Mouse (Mus musculus): ENCODE results near the gene Bbs4.

Gene Bbs4

DNA sequence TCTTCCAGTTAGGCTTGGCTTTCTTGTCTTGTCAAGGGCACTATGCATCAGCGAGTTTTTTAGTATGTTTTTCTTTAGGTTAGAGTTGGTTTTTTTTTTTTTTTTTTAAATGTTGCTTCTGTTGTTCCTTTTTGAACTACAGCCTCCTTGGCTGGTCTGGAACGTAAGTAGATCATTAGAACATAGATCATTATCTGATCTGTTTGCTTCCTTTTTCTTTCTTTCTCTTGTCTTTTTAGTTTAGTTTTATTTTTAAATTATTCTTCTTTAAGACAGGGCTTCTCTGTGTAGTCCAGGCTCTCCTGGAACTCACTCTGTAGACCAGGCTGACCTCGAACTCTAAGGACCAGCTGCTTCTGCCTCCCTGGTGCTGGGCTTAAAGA, 60.8 kb downstream of the Bbs4 start:
- no peak for DNase-seq (ENCODE audit: low spot score in 2 of 2)

DNA sequence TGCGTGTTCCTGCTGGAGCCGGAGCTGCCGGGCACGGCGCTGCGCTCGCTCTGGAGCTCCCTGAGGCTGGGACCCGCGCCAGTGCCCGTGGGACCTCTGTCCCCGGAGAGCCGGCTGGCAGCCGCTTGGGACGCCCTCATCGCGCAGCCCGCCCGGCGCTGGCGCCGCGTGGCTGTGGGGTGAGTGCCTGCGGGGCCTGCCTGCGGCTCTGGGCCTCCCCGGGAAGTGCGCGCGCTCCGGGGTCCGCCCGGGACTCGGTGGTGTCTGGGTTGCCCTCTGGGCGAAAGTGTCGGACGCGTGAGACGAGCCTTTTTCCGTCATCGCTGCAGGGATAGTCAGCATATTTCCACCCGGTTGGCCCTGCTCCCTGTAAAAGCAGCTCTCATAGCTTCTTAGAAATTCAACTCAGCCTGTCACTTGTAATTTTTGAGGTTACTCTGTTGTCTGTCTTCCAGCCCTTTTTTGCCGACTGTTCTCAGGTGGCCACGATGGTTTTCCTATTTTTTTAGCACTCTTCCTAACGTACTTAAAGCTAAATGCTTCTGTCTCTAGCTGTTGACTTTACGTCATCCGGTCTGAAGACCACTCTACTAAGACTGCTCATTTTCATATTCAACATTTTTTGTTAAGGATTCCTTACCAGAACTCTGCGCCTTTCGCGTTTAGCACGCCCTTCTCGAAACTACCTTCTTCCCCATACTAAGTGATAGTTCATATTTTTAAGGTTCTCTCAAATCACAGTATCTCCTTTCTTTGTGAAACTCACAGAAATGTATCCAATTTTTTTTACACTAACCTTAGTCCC, 61.4 kb downstream of the Bbs4 start:
- DNase-seq (ENCODE audit: low spot score in 2 of 2), result no peak

DNA sequence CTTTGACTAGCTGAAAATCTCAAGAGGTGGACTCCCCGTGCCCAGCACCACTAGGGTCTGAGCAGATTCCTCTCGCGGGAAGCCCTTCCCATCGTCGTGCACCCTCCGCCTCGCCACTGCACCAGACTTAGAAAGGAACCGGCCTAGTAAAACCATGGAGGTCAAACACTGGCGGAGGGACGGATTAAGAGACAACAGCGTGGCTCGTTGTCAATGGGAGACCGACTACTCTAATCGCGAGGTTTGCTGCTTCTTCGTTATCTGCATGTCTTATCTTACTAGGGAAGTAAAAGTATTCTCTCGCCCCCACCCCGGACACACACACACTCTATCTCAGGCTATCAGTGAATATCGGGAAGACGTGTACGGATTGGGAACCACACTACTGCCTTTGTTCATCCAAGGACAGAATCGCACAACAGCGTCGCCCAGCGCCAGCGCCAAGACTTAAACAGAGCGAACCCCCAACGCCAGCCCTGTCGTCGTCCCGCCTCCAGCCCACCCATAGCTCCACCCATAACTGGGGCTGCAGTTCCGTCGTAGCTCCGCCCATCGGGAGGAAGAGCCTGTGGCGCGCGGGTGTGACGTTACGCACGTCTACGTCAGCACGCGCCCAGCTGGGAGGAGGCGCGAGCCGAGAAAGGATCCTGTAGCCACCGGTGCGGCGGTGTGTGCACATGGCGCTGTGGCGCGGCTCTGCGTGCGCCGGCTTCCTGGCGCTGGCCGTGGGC, 62.2 kb downstream of the Bbs4 start, which contains the start of gene Adpgk:
Adpgk (plus strand) TSS at position 602 of the 731 bp plus-strand sequence.
- DNase-seq (ENCODE audit: low spot score in 2 of 2), result peak; percentile 97 to 99

DNA sequence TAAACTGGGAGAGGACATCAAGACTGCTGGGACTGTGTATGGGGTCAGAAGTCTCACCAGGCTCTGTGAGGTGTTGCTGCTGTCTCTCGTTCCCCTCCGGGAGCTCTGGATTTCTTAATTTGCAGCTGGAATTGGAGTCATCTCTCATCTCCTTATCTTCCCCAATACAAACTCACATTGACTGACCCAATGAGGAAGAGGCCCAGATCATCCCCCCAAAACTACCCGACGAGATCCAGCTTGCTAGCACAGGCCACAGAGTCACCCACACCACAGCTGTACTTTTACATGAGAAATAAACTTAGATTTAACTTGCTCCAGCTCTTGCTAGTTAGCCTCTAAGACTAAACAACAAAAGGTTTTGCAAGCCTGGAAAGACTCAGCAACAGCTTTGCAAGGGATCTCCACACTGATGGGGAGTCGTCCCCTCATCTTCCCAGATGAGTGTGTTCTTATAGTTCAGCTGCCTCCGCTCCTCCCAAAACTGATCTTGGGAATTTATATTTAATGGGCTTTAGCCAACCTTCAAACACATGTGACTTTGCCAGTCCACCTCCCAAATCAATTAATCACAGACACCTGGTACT, 63.7 kb downstream of the Bbs4 start:
- no peak for DNase-seq (ENCODE audit: low spot score in 2 of 2)

DNA sequence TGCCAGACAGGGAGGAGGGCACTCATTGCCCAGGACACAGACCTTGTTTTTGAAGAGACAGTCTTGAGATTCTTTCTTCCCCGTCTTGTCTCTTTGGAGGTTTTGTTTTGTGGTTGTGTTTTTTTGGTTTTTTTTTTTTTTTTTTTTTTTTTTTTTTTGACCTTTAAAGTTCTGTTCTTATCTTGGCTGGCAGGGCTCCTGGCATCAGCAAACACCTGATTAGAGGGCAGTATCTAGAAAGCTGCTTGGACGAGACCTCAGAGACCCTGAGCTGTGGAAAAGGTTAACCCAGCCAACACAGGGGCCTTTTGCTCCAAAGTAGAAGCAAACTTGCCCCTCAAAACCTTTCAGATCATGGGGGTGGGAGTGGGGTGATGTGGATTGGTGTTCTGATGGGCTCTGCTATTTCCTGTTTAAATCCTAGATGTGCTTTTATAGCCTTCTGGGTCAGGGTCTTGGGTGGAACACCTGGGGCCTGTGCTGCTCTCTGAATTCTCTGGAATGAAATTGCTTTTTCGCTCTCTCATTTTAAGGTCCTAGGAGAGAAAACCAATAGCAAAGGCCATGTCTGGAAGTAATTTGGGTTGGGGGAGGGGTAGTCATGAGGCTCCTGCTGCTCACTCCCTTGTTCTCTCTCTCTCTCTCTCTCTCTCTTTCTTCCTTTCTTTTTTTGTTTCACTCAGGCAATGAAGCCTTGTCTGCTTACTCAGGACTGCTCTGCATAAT, 64.5 kb downstream of the Bbs4 start:
- no peak for DNase-seq (ENCODE audit: low spot score in 2 of 2)

DNA sequence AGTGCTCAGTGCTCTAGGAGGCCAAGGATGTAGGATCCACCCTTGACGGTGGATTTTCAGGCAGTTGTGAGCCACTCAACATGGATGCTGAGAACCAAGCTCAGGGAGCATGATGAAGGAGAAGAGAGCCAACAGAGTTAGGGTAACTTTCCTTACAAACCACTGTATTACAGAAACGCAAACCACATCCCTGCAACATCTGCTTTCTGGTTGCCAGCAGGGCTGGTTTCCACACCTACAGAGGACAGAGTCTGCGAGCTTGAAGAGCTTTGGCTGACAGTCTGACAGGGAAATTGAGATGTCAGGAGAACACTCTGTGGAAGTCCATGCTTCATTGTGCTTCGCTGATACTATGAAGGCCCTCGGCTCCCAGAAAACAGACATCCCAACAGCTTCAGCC, 65.2 kb downstream of the Bbs4 start:
- DNase-seq (ENCODE audit: low spot score in 2 of 2), result no peak

DNA sequence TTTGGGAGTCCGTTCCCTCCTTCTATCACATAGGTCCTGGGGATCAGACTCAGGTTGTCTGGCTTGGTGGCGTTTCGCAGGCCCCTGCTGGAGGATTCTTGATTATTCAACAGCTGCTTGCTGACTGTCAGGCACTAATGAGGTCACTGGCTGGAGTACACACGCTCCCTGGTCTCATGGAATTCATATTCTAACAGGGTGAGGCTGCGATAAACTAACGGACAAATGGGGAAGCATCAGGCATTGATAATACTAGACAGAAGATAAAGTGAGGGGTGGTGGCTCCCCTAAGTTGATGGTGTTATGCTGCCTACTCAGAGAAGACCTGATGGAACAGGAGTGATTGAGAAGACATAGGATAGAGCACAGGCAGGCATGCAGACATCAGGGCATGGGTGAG, 67.7 kb downstream of the Bbs4 start:
- DNase-seq (ENCODE audit: low spot score in 2 of 2), result no peak

DNA sequence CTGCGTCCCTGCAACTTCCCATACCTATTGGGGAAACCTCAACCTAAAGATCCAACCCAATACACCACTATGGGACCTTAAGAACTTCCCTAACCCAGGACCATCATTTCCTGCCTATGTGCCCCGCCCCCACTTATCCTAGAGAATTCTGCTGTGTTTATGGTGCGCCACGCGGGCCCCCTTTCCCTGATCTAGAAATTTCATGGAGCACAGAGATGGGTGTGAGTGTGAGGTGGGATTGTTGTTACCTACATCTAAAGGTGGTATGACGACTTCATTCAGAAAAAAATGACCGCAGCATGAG, 70.7 kb downstream of the Bbs4 start:
- no peak for DNase-seq (ENCODE audit: low spot score in 2 of 2)

DNA sequence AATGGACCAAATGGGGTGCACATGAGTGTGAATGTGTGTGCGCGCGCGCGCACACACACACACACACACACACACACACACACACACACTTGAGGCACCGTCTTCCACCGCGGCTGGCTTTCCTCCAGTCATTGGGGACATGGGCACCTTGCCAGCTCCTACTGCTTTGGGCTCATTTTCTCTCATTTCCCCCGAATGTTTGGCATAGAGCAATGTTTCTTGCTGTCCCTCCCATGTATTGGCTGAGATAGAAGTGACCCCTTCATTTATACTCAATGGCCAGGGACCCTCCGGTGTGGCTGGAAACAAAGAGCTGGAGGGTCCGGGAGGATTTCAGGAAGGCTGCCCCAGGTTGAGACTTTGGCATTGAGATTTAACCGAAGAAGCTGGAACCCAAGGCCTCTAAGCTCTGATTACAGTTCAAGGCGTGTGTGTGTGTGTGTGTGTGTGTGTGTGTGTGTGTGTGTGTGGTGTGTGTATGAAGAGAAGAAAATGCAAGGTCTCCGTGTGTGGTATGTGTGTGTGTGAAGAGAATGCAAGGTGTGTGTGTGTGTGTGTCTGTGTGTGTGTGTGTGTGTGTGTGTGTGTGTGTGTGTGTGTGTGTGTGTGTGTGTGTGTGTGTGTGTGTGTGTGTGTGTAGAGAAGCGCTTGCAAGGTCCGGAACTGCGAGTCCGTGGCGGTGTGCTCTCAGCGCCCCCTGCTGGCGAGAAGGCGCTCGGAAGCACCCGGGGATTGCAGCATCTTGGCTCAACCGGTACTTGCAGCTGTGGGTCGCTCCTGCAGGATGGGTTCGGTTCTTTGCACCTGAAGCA, 71.2 kb downstream of the Bbs4 start:
- DNase-seq (ENCODE audit: low spot score in 2 of 2), result peak; percentile 82 to 85

DNA sequence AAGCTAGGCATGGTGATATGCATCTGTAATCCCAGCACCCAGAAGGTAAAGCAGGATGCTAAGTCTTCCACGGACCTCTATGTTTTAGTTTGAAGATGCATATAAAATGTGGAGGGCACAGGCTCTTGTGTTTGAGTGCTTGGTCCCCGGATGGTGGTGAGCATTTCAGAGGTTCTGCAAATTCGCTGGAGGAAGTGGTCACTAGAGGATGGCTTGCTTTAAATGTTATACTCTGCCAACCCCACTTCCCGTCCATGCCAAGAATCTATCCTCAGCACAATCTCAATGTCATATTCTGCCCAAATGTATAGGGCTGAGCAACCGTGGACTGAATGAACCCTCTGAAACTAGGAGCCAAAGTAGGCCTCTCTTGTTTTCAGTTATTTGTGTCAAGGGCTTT, 72.4 kb downstream of the Bbs4 start:
- DNase-seq (ENCODE audit: low spot score in 2 of 2), result no peak

DNA sequence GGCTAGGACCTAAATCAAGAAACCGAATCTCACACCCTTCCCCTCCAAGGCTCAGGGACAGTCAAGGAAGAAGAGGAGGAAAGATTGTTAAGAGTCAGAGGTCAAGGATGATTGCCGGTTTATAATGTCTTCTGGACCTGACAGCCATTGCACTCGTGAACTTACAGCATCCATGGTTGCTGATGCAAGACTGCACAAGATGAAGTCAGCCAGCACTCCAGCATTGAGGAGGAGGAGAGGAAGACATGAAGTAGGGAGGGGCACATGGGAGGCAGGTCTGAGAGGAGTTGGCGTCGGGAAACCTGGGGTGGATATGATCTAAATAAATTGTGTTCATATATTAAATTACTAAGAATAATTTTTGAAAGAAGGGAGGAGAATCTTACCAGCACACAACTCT, 74.6 kb downstream of the Bbs4 start:
- DNase-seq (ENCODE audit: low spot score in 2 of 2), result no peak

DNA sequence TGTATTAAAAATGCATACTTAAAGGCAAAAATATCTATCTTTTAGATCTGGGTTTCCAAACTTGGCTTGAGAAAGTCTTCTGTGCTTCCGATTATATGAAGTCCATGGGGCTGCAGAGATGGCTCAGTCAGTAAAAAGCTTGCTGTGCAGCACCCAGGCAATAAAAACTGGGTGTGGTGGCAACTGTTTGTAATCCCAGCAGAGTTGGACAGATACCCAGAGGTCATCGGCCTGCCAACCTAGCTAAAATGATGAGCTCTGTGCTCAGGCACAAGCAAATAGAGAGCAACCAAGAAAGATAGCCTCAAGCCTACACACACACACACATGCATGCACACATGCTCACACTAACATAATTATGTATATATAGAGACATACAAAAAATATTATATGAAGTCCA, 75.1 kb downstream of the Bbs4 start:
- DNase-seq (ENCODE audit: low spot score in 2 of 2), result no peak

DNA sequence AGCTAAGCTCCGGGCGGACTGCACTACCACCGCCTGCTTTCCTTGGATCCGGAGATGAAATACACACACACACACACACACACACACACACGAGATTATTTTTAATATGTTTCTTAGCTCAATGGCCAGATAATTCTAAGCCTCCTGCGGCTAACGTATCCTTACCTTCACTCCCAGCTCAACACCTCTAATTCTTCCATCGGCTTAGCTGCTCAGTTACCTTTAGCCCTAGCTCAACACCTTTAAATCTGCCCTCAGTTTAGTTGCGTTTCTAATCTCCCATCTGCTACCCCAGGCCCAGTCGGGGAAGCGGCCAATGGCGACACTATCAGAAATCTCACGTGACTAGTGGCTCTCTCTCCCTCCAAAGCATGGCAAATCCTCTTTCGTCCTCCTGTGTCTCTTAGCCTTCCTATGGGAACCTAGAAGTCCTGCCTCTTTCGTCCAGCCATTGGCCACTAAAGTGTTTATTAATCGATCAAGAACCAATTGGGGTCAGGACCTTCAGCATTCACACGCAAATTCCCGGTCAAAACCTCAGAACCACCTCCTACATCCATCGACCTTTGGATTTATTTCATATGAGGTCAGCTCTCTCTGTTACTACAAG, 78.4 kb downstream of the Bbs4 start:
- DNase-seq (ENCODE audit: low spot score in 2 of 2), result no peak

DNA sequence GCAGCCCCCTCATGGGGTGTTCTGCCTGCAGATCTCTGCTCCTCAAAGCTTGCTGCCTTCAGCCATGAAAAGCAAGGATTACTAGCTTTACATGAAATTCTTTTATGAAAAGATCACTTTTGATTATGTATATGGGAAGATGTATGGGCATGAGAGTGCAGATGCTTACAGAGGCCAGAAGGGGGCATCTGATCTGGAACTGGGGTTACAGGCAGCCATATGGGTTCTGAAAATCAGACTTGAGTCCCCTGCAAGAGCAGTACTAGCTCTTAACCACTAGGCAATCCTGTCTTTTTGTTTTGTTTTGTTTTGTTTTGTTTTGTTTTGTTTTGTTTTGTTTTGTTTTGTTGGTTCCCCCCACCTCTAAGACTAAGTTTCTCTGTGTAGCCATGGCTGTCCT, 80.1 kb downstream of the Bbs4 start:
- no peak for DNase-seq (ENCODE audit: low spot score in 2 of 2)
